Mouse (Mus musculus) adrenal gland, postnatal 36 days (tissue): ENCODE results near the gene Chd5. TPM values are rescaled to one million over a fixed set of nuclear protein-coding genes. Genes with fewer than 3 reads are reported as not detected.

Experiments used
- DNase-seq, 2 experiments: peaks; one replicate each; pipeline ENCODE4 v3.0.0; 2021; ENCODE audit warnings: mixed read lengths in 1 of 2
- total RNA-seq, 2 experiments: library from RNA; stranded (reverse); gene quantifications; 2 replicates each; pipeline ENCODE4 v1.2.3; 2021

Gene Chd5
- total RNA-seq, 2 experiments from 2014 or later, result 5.0 to 5.4 TPM

DNA sequence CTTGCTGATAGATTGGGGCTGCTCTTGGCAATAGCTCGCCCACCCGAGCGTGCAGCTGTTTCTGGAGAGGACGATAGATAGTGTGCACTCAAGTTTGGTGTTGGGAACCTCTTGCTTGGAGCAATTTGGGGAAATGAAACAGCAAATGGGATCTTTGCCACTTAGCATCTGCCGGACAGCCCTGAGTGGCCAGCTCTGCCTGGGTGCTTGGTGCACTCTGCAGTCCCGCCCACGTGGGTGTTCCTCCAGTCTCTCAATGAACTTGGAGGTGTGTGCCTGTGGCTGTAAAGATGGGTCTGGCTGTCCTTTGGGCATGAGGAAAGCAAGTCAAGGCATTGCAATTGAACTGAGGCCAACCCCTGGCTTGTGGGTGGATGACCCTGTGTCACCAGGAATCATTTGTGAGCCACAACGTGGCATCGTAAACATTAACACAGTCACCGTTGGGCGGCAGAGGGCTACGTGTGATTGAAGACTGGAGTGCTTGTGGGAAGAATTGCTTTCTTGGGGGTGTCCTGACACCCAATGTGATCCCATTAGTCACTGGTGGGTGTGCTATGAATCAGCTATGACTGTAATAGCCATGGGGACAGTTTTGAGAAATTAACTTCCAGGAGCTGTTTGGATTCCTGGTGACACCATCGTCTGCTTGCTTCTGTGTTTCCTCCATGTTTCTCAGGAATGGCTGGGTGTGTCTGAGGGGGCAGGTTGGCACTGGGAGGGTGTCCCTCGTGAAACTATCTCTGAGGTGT is 15.6 kb downstream of the Chd5 start:
- DNase-seq, result no peak

DNA sequence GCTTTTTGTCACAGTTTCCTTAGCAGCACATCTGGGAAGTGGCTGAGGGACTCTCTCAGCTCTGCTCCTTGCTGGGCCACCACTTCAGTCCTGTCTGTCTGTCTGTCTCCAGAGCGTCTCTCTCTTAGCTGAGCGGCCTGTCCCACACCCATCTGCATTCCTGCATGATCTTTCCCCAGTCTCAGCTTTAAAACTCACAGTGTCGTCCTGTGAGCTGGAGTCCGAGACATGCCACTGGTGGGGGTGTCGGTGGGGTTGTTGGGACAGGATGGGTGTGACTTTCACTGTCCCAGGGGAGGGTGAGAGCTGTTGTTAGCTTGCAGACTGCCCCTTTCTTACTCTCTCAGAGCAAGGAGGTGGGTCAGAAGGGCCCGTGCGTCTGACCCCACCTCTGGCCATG is 17.2 kb downstream of the Chd5 start:
- no peak for DNase-seq

DNA sequence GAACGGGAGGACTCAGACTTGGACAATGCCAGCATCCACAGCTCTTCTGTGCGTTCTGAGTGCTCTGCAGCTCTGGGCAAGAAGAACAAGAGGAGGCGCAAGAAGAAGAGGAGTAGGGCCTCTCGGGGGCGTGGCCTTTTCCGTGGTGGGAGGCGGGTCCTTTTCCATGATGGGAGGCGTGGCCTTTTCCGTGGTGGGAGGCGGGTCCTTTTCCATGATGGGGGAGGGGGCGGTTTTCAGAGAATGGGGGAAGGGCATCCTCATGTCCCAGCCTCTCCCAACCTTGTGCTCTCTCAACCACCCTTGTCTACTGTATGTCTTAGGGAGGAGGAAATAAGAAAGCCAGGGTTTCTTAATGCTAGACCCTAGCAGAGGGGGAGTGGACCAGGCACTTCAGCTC is 21.2 kb downstream of the Chd5 start:
- DNase-seq, result no peak

DNA sequence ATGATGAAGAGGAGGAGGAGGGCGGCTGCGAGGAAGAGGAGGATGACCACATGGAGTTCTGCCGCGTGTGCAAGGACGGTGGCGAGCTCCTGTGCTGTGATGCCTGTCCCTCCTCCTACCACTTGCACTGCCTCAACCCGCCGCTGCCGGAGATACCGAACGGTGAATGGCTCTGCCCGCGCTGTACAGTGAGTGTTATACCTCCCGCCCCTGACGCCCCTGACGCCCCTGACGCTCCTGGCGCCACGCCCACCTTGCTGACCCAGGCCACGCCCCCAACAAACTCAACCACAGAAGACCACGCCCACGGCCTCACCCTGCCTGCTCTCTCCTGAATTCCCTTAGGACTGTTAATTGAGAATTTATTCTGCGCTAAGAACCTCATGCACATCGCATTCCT is 22.4 kb downstream of the Chd5 start:
- peak; percentile 14 to 31 for DNase-seq

DNA sequence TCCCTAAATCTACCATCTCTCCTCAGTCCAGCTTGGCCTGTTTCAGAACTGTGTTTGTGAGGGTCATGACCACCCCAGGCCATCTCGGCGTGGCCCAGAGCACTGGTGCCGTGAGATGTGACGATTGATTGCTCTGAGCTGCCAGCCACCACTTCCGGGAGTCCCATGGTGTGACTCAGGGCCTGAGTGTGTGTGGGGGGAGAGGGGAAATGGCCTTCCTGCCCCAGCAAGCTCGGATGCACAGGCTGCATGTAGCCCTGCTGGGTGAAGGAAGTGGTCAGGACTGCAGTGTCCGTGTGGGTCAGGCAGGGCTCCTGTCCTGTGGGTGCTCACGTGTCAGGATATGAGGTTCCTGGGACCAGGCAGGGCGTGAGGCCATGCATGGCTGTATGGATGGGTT is 23.7 kb downstream of the Chd5 start:
- DNase-seq, result peak in 1 of 2 experiments; percentile 10

DNA sequence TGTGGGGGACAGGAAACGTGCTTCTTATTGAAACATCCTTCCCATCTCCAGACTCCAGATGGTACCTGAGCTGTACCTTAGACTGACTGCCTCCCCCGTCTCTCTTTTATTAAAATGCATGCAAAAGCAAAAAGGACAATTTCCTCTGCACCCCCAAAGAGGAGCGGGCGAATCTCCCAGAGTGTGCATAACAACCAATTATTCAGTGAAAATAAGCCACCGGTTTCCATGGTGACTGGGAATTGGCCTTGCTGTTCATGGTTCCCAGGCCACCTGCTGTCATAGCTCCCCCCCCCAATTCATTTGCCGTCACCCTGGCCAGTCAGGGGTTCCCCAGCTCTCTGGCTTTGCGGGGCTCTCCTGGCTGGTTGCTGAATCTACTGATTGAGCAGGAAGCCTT is 26.8 kb downstream of the Chd5 start:
- no peak for DNase-seq

DNA sequence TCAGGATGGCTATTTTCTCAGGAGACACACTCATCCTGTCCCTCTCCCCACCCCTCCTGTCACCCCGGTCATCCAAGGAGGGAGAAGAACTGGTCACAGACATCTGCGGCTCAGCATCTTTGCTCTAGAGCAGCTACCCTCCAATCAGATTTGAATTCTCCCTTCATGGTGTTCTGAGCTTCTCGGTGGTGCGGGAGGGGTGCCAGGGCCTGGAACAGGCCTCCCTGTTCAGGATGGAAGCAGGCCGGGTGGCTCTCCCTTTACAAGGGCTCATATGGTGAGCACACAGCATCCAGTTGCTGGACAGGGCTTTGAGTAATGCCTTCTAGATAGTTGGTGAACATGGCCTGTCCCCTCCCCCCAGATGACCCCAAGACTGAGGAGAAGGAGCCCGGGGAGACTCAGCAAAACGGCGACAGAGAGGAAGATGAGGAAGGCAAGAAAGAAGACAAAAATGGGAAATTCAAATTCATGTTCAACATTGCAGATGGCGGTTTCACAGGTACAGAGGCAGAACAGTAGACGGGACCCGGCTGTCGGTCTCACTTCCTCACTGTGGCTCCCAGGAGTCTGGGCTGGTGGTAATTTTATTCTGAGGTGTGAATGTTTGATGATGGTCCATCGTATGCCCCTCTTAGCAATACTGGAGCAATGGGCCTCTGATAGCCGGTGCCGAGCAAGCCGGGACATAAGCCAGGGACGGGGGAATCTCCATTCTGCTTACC is 44.2 kb downstream of the Chd5 start:
- no peak for DNase-seq

DNA sequence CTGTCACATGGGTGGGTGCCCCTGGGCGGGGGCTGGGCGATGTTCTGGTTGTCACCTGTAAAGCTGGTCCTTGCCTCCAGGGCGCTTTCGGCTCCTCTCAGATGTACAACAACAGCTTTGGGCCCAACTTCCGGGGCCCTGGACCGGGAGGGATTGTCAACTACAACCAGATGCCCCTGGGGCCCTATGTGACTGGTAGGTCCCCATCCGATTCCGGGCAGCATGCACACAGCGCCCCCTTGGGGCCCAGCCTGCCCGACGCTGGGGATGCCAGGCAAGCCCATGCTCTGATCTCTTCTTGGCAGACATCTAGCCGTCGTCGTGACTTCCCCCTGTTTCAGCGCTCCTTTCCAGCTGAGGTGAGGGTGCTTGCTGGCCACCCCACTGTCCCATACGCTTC is 47.2 kb downstream of the Chd5 start:
- DNase-seq, result peak; percentile 26 to 40

DNA sequence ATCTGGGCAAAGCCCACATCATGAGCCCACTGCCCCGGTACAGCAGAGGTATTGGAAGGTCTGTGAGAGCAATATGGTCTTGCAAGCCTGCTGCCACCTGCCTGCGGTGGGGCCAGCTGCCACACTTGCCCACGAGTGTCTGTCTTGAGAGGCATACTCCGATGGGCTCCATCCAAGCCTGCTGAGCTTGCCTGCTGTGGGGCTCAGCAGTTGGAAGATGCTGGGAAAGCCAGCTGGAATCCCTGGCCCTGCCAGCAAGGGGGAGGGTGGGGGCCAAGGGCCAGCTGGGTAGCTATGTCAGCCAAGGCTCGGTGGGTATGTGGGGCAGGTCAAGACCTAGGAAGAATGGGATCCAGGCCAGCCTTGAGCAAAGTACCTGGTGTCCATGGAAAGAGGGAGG is 53.7 kb downstream of the Chd5 start:
- DNase-seq, result no peak

DNA sequence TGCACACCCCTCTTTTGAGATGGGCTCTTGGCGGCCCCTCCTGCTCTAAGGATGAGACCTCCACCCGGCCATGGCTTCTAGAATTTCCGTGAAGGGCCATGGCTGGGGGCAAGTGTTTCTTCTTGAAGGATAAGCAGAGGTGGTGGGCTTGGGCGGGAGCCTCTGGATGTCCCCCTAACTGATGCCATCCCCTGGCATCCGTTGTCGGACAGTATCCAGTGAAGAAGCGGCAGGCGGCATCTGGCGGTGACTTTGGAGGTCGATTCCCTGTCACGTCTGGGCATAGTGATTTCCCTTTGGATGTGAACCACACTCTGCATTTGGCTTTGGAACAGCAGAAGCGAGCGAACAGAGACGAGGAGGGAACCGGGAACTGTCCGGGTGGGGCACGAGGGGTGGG is 54.2 kb downstream of the Chd5 start:
- no peak for DNase-seq

DNA sequence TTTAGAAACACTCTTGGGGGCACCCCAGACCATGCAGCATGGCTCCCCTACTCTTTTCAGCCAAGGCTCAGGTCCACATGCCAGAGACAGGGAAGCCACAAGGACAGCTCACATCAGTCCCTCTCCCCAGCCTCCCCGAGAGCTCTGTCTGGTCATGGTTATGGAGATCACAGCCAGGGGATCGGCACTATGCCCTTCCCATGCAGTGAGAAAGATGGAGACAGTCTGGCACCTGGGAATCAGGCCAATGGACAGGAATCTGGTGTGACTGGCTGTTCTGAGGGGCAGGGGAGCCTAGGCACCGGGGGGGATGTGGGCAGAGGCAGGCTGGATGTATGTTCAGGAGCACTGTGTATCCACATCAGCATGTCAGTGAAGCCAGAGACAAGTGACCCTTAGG is 60.5 kb downstream of the Chd5 start:
- DNase-seq, result no peak

DNA sequence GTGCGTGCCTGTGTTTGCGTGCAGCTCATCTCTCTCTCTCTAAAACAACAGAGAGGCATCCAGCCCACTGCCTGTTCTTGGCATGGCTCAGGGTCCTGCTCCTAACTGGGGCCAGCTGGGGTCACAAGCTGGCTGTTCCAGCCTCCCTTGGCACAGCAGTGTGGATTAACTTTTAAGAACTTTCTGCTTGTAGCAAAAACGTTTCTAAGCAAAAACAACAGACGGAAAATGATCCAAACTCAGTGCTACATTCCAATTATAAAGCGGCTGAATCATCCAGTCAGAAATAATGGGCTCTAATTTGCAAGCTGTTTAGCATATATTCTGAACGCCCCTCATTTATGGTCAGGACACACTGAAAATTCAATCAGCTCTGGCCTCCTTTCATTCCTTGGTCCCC is 66.7 kb downstream of the Chd5 start:
- no peak for DNase-seq

DNA sequence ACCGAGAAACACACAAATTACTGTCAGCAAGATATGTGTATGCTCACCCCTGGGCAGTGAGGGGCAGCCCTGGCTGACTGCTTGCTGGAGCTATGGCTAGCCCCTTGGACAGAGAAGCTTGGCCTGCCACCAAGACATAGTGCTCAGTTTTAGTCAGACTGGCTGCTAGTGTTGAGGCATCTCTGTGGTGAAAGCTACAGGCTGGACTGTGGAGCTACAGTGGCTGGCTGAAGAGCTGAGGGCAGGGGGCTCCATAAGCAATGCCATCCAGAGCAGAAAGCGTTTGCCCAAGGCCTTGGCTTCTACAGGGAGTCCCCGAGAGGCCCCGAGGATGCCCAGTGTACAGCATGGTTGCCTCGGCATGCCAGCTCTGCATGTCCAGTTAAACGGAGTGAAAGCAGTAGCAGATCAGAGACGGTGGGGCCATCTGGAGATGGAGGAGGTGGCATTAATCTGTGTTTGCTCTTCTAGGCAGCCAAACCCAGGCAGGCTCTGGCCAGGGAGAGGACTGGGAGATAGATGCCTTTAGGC is 67.3 kb downstream of the Chd5 start:
- DNase-seq, result no peak

DNA sequence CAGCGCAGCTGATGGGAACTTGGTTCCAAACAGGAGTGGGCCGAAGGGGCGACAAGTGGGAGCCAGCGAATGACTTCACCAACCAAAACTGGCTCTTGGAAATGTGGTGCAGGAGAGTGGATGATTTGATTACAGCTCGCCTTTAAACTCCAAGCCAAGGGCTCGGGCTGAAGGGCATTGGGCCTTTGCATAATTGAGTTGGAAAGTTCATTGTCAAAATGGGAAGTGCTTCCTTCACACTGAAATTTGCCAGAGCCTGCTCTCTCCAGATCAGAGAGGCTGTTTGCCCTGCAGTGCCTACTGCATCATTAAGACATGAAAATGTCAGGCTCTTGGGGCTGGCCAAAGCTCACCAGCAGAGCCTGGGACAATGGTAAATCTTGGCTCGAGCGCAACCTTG is 68.1 kb downstream of the Chd5 start:
- DNase-seq, result no peak

DNA sequence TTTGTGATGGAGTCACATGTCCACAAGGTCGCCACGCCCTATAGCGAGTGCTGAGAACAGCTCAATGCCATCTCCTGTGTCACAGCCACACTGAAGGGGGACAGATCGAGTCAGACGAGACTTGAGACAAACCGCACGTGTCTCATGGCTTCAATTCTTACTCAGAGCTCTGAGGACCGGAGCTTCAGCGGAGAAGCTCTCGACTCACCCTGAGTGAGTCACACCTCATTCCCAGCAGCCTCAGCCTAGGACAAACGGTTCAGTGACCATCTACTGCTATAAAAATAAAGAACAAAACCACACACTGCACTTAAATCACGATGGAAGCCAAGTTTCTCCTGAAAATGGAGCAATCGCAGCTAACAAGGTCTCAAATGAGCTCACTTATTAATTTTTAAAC is 72.5 kb downstream of the Chd5 start:
- DNase-seq, result peak; percentile 31 to 50

DNA sequence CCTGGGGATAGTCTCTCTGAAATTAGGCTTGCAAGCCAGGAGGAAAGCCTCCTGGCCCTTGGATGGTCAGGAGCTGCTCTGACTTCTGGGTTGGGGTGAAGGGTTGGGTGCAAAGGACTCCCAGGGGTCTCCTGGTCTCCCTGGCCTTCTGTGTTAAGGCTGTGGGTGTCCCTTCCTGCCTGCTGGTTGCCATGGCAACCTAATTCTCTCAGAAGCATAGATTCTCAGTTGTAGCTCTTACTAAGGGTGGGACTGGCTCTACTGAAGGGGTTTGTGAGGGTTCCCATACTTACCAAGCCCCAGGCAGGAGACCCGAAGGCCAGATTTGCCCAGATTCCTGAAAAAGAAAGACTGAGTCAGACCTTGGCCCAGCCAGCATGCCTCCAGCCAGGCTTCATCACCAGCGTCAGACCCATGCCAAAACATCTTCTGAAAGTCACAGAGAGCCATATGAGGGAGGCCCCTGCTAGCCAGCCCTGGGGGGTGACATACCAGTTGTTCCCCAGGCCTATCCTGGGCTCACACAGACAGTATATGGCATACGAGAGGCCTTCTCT is 74.2 kb downstream of the Chd5 start:
- DNase-seq, result no peak

DNA sequence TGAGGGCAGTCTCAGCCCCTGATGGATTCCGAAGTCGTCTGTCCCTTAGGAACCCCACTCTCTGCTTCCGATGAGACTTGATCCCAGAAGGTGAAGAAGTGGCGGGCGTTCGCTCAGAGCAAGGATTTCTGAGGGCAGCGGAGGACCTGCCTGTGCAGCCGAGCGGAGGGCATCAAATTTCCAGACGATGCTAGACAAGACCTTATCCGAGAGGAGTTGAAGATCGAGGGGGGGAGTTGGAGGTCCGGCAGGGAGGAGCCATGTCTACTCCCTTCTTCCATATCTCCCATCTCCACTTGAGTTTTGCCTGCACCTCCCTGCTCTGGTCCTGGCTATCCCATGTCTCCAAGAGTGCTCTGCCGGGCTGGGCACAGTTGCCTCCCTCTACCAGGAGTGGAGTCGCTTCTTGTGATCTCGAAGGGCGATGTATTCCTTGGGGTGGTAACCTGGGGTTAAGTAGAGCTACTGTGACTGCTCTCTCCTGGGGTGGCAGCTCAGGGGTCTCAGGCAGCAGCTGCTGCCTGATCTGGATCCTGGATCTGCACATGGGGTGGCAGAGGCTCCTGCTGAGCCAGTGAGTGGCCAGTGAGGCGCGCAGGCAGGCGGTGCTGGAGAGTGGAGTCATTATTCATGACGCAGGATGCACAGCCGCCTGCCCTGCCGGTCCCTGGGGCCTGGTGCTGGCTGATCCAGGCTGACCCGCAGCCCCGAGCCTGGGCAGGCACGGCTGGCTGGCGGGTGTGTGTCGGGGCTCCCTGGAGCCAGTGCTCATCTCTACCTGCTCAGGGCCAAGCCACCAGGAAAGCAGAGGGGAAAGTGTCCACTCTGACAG is 80.0 kb downstream of the Chd5 start:
- DNase-seq, result no peak

DNA sequence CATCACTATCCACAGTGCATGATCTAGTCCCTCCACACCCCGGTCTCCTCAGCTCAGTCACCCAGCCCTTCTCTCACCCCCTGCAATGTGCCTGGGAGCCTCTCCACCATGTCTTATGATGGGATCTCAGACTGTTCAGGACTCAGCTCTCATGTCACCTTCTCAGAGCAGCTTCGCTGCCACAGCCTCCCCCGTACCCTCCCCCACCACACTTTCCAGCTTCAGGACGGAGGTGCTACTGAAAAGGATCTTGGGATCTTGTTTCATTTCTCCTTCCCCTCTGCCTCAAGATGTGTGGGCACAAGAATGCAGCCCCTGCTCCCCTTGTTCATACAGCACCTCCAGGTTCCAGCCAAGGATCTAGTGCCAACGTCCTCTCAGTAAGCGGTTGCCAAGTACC is 85.1 kb downstream of the Chd5 start:
- no peak for DNase-seq

DNA sequence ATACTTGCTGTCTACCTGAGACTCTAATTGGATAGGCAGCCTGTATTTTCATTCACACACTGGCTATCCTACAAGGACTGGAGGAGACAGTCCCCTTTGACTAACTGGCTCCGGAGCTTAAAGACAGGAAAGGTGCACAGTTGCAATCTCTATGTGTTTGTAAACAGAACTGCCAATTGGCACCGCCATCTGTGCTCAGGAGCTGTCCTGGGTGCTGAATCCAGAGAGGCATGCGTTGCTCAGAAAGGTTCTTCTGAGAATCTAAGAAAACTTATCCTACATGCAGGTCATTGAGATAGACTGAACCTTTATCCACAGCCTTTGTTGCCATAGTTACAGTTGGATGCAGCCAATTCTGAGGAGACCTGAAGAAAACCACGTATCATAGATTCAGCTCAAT is 85.9 kb downstream of the Chd5 start:
- peak; percentile 69 to 74 for DNase-seq

DNA sequence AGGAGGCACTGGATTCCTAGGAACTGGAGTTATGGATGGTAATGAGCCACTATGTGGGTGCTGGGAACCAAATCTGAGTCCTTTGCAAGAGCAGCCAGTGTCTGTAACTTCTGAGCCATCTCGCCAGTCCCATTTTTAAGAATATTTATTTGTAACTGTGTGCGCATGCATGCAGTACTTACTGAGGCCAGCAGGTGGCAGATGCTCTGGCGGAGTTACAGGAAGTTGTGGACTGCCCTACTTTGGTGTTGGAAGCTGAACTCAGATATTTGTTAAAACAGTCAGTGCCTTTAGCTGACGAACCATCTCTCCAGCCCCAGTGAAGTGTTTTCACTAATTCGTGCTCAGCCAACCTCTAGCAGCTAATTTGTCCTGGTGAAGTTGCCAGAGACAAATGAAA is 86.5 kb downstream of the Chd5 start:
- DNase-seq, result no peak

DNA sequence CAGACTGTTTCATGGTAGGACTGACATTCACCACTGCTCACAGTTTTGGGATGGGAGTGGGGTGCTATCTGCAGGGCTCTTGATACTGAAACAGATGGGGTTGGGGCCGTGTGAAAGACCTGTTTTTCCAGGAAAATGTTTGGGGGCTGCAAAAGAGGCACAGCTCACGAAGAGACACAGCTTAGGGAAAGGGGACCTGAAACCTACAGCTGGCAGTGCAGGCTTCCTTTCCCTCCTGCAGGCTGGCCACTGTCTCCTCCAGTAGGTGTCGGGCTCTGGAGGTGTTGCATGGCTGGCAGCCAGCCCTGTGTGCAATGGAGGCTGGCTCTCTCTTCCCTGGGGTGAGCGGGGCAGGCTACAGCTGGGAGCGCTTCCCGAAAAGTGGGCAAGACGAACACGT is 89.8 kb downstream of the Chd5 start:
- DNase-seq, result no peak

DNA sequence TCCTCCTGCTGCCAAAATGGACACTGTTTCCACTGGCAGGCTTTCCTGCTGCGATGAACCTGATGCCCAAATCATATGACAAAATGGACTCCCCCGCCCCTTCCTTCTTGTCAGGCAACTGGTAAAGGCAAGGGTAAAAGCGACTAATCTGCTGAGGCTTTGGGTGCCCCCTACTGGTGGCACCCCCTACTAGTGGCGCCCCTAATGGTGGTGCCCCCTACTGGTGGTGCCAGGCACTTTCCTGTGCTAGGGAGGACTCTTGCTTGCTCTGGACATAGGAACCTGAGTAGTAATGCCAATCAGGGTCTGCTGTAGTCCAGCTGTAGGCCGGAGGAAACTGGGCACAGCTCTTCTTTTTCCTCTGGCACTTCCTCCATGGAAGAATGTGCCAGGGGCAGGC is 93.9 kb downstream of the Chd5 start:
- peak; percentile 43 to 68 for DNase-seq

DNA sequence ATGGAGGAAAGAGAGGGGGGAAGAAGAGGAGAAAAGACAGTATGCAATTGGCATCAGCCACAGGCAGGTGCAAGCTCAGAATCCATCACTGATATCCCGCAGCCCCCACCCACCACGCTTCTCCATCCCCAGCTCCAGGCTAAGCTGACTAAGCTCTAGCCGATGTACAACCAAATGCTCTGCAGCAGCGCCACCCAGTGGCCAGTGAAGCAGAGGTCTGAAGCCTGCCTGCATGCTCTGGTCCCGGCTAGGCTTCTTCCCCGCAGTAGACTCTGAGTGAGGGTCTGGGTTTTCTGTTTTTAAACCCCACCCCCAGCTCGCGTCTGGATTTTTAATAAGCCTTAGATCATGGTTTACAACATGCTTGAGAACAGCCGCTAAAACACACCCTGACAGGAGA is 96.4 kb downstream of the Chd5 start:
- DNase-seq, result peak; percentile 92 to 94
